Mouse (Mus musculus): ENCODE measurements around the gene Snx10. TPM values are rescaled to one million over a fixed set of nuclear protein-coding genes. Genes with fewer than 3 reads are reported as not detected.

The Snx10 gene
- 6.6 TPM for total RNA-seq (2023)

GRCm38 (mm10) chr6:51523807-51524320 is at the start of gene Snx10:
Gene Snx10, plus strand, starts transcription at chr6:51523901.

Other genes with a start within 250 kb of the Snx10 start
- not detected for gene Nfe2l3, start 91.2 kb upstream of the Snx10 start, total RNA-seq (2023)
- 806 TPM for gene Hnrnpa2b1, start 54.0 kb upstream of the Snx10 start, total RNA-seq (2023)
- gene Cbx3, start 53.5 kb upstream of the Snx10 start, total RNA-seq (2023) = 117 TPM

All from CD4-positive naive resting alpha-beta T cell, adult 76 days (primary cell).